Mouse (Mus musculus): ENCODE results near the gene Igll1. TPM values are rescaled to one million over a fixed set of nuclear protein-coding genes. Genes with fewer than 3 reads are reported as not detected.

The Igll1 gene
- polyA plus RNA-seq (2017; shearing (Covaris generic)): not detected

DNA sequence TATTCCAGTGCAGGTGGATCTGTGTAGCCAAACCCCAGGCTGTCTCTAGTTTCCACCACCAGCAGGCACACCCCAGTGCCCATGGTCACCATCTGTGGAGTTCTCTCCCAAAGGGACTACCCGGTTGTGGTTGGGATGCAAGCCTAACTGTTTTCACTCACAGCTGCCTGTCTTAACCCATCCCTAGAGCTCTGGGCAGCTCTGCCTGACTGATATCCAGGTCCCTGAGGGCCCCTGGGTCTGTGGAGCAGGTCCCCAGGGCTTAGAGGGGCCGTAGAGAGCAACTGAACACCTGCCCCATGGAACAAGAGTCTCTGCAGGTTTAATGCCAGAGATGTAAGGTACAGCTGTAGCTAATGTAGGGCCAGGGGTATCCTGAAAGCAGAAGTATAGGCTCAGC lies at the start of gene Igll1:
Gene Igll1, minus strand, starts transcription at position 8 of the 400 bp plus-strand sequence.

DNA sequence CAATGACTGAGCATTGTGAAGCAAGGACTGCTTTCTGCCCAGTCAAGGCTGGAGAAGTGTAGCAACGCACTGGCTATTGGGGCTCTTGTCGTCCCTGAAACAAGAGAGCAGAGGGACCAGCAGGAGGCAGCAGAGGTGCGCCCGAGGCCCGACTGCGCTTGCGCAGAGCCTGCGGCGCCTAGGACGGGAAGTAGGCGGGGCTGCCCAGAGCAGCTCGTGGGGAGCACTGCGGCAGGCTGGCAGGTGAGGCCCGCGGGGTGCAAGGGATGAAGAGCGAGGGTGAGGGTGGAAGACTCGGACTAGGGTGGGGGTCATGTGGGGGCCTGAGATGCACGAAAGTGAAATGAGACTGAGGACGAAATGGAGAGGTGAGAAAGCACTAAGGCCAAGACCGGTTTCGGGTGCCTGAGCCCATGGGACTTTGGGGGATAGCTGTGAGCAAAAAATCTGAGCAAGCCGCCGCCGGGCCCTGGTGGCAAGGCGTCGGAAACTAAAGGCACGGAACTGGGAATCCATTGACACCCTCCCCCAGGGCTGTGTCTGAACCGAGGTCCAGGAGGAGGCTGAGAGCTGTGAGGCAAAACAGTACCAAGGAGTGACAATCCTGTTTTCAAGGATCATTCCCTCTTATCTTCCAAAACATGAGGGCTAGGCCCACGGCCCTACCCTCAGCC lies 32.7 kb upstream of the Igll1 start, which contains the start of gene Ppm1f:
Gene Ppm1f, plus strand, starts transcription at position 88 of the 674 bp plus-strand sequence.

DNA sequence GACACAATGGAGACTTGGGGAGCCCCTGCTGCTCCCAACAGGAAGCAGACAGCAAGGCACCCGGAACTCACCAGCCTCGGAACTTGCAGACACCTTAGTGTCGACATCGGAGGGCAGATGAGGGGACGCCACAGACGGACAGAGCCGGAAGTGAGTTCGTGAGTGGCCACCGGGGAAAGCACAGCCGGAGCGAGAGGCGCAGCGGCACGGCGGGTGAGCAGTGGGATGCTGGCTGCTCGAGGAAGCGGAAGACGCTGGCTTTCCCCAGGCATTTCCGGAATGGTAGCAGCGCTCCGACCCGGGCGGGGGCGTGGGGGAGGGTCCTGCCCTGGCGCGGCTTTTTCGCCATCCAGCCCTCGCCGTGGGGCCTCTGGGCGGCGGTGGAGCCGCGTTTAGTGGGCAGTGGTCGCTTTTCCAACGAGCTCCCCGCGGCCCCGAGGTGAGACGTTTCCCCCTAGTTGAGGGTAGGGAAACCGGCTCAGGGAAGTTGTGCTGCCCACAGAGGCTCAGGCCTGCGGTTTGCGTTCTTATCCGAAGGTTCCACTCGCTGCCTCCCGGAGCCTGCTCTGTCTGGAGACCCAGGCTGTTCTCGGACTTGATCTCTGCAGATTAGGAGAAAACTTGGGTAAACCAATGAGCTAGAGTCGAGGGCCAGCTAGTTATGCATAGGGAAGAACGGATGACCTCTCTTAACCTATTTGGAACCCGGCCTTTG lies 7.0 kb upstream of the Igll1 start, which contains the start of the genes Top3b and Vpreb1:
Gene Top3b, plus strand, starts transcription at position 120 of the 715 bp plus-strand sequence.
Gene Vpreb1, minus strand, starts transcription at position 227 of the 715 bp plus-strand sequence.

GRCm38 (mm10) chr16:16828757-16829615 lies 34.8 kb downstream of the Igll1 start, which contains the start of gene Spag6l:
Gene Spag6l (minus strand): TSS chr16:16829456.

Other genes starting within 250 kb of the Igll1 start
- gene Olfr19, start 187.6 kb downstream of the Igll1 start, polyA plus RNA-seq (2017; shearing (Covaris generic)): not detected
- 0.17 TPM for gene Spag6l, start 34.5 kb downstream of the Igll1 start, polyA plus RNA-seq (2017; shearing (Covaris generic))
- 62.5 TPM for gene Top3b, start 6.8 kb upstream of the Igll1 start, polyA plus RNA-seq (2017; shearing (Covaris generic))
- 1.2 TPM for gene Vpreb1, start 6.9 kb upstream of the Igll1 start, polyA plus RNA-seq (2017; shearing (Covaris generic))
- gene Ppm1f, start 32.5 kb upstream of the Igll1 start, polyA plus RNA-seq (2017; shearing (Covaris generic)): 14.0 TPM
- 171 TPM for gene Mapk1, start 119.4 kb upstream of the Igll1 start, polyA plus RNA-seq (2017; shearing (Covaris generic))
- 0.91 TPM for gene Ypel1, start 205.7 kb upstream of the Igll1 start, polyA plus RNA-seq (2017; shearing (Covaris generic))
- gene Ppil2, start 247.3 kb upstream of the Igll1 start, polyA plus RNA-seq (2017; shearing (Covaris generic)): 172 TPM

Data from effector memory CD4-positive, alpha-beta T cell, adult 5 months (primary cell).